Mouse (Mus musculus): ENCODE measurements around the gene Hrh2.
A peak's percentile ranks its signal among the peaks of the same experiment; 100 is the strongest.

Gene Hrh2

GRCm38 (mm10) chr13:54222921-54223769 is 31.2 kb downstream of the Hrh2 start:
- DNase-seq, result no peak

- peak; percentile 31 for DNase-seq
Measured at GRCm38 (mm10) chr13:54227916-54228483, 36.1 kb downstream of the Hrh2 start.

GRCm38 (mm10) chr13:54230081-54230480 is 38.2 kb downstream of the Hrh2 start:
- no peak for DNase-seq

DNA sequence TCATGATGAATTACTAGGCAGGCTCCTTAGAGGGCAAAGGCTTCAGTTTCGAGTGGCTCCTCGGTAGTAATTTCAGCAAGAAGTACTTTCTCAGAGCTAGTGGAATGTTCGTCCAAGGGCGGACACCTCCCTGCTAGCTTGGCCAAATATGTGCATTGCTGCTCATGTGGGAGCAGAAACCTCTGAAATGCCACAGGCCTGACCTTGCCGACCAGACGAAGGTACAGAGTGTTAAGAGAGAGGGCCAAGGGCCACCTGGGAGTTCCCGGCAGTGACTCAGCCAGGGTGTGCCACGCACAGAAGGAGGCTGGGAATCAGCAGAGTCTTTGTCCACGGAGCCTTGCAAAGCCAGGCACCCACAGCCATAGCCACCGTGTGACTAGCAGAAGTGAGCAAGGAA is 39.9 kb downstream of the Hrh2 start:
- DNase-seq, result no peak

DNA sequence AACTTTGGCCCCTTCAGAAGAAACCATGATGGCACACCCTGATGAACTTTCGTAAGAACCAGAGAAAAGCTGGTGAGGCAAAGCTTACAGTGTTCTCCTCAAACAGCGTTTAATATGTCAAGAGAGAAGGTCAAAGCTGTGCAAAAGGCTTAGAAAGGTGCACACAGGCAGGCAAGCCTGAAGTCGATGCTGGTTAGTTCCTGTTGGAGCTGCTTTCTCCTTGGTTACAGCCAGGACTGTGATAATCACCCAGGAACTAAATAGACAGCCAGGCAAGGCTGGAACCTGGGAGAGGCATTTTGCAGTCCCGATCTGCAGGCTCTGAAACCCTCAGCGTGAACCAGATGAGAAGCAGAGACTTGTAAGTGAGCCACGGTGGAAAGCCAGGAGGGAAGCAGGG is 45.6 kb downstream of the Hrh2 start:
- no peak for DNase-seq

DNA sequence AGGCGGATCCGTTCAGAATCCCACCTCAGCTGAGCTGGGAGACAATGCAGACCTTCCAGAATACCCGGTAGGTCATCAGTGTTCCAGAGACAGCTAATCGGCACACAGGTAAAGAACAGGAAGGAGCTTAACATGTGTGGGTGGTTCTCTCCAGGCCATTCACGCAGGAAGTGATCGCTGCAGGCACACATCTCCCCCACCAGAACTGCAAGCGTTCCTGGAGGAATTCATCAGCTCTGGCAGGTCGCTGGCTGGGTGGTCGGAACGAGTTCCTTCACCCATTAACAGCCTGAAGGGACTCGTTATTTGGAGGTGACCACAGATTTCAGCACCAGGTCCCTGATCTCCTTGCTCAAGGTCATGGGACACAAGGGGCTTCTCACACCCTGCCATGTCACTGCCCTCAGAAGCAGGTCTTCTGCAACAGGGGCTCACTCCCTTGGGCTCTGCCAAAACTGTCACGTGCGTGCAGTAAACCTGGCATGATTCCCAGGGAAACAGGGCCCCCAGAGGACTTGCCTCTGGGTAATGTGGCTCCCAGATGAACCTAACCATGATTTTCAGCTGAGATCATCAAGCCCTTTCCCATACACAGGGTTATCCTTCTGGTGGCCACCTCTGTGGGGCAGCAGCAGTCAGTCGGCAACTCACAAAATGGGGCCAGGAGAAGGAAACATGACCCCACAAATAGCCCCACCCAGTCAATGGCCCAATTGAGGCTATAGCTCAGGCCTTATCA is 46.8 kb downstream of the Hrh2 start:
- no peak for DNase-seq

DNA sequence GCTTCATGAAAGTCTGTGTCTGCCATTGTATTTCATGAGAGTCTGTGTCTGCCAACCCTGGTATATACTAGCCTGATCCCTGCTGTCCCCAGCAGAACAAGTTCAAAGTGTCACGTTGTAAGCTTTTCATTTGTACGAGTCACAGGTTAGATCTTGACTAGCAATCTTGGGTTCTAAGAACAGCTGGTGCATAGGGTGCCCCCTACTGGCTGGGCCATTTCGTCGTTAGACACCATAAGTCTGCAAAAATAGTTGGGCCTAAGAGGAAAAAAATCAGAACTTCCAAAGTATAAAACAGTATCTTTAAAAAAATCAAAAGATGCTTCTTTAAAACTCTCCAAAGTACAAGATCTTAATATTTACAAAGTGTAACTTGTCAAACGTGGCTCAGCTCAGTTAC is 50.5 kb downstream of the Hrh2 start:
- no peak for DNase-seq

DNA sequence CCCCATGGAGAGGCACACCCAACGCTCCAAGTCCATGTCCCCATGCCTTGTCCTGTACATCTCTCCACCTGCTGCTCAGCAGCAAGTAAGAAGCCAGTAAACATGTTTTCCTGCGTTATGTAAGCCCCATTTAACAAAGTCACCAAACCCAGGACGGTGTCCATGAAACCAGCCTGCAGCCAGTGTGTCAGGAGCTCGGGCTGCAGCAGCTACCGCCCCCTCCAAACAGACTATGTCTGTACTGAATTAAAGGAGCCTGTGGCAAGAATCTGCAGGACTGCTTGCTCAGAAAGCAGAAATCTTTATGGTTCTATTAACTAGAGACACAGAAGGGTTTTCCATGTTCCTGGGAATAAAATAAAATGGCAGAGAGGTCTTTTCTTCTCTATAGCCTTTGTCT is 53.3 kb downstream of the Hrh2 start:
- DNase-seq, result no peak

DNA sequence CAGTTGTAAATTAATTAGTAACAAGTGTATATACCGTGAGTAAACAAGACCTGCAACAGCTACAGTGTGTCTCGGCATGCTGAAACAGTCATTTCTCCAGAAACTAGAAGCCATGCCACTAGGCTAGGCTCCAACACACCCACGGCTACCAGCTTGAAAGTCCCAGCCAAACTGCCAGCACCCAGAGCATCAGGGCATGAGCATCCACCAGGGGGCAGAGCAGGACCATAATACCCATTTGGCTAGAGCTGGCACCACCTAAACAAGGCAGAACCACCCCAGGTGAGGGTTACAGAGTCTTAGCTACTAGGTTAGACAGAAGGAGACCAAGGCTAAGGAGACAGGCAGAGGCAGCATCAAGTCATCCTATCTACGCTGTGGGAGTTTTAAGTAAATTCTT is 55.6 kb downstream of the Hrh2 start:
- peak; percentile 90 for DNase-seq

DNA sequence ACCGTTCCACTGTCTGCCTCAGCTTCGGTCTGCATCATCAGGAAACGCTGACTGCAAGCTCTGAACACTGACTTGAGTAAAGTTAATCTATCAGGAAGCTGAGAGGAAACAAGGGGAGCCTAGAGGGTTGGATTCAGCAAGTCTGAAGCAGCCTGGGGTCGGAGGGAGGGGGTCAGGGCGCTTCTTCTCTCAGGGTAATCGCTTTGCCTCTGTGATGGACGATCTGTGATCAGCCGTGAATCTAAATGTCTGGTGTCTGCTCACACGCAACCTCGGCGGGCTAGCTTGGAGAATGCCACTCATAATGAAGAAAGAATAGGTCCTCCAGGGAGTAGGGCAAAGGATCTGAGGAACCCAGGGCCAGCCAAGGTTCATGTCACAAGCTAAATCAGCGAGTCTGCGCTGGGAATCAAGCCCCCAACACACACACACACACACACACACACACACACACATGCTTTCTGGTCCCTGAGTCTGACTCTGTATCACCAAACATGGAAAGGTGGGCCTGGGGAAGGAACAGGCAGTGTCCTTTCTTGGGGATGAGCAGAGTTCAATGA is 56.6 kb downstream of the Hrh2 start:
- no peak for DNase-seq

GRCm38 (mm10) chr13:54249007-54249406 is 57.1 kb downstream of the Hrh2 start:
- DNase-seq, result no peak

- no peak for DNase-seq
Measured at GRCm38 (mm10) chr13:54250346-54250745, 58.4 kb downstream of the Hrh2 start.

- DNase-seq, result no peak
Measured at GRCm38 (mm10) chr13:54251541-54252225, 59.8 kb downstream of the Hrh2 start.

DNA sequence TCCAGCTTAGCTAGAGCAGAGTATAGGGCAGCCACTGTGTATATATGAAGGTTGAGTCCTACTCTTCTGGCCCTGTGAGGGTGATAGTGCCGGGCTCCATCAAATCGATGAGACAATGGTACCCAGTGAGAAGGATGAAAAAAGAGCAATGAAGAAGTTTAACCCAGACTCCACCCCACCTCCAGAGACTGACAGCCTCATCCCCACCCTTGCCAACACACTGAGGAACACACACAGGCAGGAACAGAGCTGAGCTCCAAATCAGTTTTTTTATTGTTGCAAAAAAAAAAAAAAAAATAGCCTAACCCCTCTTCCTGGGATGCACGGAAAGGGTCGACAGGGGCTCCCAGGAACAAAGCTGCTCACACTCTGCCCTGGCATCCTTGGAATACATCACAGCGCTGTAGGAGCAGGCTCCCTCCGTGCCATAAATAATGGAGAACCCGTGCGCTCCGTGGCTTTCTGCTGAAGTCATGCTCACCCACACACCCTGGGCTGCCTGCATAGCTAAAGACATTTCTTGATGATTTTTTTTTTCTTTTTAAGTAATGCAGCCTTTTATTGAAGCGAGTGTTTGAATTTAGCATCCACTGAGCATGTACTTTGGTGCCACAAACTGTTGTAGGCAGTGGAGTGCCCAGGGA is 65.8 kb downstream of the Hrh2 start:
- no peak for DNase-seq

DNA sequence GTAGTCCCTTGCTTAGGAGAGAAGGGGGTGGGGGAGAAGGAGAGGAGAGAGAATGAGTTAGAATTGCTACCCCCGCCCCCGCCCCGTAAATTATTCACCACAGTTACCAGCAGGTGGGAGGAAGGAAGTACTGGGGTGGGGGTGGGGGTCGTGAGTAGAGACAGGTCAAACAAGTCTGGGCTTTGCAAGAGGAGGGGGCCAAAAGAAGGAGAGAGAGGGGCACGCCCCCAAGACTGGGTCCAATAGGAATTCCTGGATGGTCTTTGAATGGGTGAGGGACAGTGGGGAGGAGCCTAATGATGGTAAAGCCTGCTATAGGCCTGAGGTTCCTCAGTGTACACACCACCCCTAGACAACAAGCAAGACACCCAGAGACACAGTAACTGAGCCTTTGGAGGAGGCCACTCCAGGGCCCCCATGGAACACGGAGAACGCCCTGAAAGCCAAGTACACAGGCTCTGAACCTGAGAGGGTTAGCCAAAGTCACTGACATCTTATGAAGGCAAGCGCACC is 66.4 kb downstream of the Hrh2 start:
- DNase-seq, result no peak

GRCm38 (mm10) chr13:54260318-54260717 is 68.4 kb downstream of the Hrh2 start:
- DNase-seq, result no peak

- DNase-seq, result no peak
Measured at GRCm38 (mm10) chr13:54262741-54263510, 71.0 kb downstream of the Hrh2 start.

DNA sequence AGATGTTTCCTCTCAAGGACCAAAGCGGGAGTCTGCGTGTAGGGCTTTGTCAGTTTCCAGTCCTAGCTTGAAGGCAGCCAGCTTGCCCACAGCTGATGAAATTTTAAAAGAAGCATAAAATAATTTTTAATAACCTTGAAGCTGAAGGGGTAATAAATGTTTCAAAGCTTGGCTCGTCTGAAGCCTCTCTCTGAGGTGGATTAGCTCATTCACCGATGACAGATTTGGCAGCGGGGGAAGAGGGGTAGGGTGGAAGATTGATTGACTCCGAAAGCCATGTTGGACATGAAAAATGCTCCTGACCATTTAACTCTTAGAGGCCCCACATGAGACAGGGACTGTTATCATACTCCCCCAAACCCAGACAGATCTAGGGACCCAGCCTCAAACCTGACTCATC is 71.7 kb downstream of the Hrh2 start:
- DNase-seq, result no peak

GRCm38 (mm10) chr13:54266472-54266871 is 74.5 kb downstream of the Hrh2 start:
- DNase-seq, result peak; percentile 94

DNA sequence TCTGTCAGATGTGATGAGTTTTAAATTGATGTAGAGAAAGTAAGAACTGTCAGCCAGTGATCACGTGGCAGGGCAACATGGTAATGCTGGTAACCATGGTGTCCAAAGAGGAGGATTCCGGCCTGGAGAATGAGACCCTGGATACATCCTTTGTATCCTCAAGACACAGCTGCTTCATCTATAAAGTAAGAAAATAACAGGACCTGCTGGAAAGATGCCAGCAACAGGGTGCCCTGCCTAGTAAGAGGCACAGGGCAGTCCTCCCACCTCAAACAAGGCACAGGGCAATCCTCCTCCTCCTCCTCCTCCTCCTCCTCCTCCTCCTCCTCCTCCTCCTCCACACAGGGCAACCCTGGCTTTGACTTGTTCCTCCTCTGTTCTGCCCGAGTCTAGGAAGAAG is 77.2 kb downstream of the Hrh2 start:
- DNase-seq, result no peak

DNA sequence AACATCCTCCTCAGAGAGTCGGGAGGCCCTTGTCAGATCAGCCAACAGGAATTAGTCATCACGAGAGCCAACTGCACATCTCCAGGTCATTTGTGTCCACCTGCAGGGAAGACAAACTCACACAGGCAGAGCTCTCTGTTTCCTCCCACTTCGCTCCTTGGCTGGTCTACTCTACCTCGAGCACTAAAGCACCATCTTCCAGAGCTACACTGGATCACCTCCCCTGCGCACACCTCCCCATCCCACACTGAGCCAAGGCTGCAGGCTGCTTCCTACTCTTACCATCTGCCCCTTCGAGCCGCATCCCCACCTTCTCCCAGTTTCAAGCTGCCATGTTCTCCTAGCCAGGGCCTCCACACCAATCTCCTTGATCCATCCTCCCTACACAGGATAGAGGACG is 77.7 kb downstream of the Hrh2 start:
- DNase-seq, result peak; percentile 60

- no peak for DNase-seq
Measured at GRCm38 (mm10) chr13:54272076-54272475, 80.1 kb downstream of the Hrh2 start.

Measured in cerebellum, adult 11 months (tissue).